Mouse (Mus musculus) liver, adult 2 months (tissue): ENCODE measurements at regions not wholly inside any gene's neighbourhood (a gene's known extent, or its start where the extent isn't known, plus 50 kb on each side); places are given as distances from the start of the nearest gene placed in this dataset.

Source experiments
- CTCF ChIP-seq: fragments of 200-500 bp; IDR thresholded peaks from 2 replicates; pipeline ENCODE4 v1.5.1; 2011; ENCODE audit warnings: low read depth, low read length, control low read depth
- POLR2A ChIP-seq: fragments of 200-500 bp; IDR thresholded peaks from 2 replicates; pipeline ENCODE4 v1.6.1; 2011; ENCODE audit warnings: low read length, control low read depth; ENCODE audit not compliant: insufficient read depth; ENCODE audit errors: extremely low read depth

GRCm38 (mm10) chr7:113035751-113036150, 82.0 kb downstream of the Rassf10 start:
- no peak for TF ChIP-seq POLR2A
- no peak for TF ChIP-seq CTCF
